Mouse (Mus musculus) thymus, postnatal 14 days (tissue): Measurements from ENCODE around the gene Large1.
"Not testable (repeated sequence)": the region's sequence is repeated elsewhere in the genome, so short reads cannot be mapped to it uniquely, and the experiment has no call there.

Experiments used
- DNase-seq: peaks from one replicate; pipeline ENCODE4 v3.0.0; 2021

Gene Large1

DNA sequence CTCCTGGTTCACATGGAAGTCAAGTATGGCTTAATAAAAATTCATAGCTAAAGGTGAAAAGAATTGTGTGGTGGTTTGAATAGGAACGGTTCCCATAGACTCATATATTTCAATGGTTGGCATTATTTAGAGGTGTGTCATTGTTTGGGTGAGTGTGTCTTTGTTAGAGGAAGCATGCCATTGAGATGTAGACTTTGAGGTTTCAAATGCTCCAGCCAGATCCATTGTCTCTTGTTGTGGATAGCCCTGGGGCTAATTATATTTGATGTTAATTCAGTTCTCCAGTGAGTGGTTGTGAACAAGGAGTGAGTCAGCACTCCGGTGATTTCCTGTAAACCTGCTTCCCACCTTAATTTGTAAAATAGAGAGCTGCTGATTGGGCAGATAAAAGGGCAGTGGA, 362.9 kb downstream of the Large1 start:
- no peak for DNase-seq

DNA sequence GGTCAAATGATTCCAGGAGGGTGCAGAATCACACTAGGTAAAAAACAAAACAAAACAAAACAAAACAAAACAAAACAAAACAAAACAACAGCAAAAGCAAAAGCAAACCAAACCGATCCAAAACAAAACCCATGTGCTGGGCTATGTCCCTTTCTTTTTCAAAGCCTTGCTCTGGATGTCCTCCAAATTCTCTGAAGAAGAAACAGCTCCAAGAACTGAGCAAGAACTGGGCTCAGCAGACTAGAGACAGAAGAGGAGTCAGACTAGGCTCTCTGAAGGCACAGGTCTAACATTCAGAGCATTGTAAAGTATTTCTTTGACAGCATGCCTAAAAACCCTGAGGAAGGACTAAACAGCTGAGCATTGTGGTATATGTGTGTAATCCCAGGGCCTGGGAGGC, 370.5 kb downstream of the Large1 start:
- DNase-seq: no peak

DNA sequence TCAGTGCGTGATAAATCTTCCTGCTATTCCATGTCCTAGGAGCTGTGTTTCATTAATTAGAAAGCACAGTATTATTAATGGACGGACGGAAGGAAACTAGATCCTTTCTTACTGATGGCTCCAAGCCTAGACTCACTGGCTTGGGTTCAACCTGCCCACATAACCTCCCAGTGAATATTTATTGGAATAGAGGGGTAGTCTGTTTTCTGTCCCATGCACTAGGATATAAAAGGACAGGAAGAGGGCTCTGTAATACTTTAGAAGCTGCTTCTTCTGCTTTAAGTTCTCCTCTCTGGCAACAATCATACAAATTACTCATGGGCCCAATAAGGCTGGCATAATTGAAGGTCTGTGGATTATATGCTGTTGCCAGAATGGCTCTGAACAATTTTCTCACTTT, 398.3 kb downstream of the Large1 start:
- no peak for DNase-seq

GRCm38 (mm10) chr8:72941393-72941792, 411.9 kb downstream of the Large1 start:
- not testable (repeated sequence) for DNase-seq

DNA sequence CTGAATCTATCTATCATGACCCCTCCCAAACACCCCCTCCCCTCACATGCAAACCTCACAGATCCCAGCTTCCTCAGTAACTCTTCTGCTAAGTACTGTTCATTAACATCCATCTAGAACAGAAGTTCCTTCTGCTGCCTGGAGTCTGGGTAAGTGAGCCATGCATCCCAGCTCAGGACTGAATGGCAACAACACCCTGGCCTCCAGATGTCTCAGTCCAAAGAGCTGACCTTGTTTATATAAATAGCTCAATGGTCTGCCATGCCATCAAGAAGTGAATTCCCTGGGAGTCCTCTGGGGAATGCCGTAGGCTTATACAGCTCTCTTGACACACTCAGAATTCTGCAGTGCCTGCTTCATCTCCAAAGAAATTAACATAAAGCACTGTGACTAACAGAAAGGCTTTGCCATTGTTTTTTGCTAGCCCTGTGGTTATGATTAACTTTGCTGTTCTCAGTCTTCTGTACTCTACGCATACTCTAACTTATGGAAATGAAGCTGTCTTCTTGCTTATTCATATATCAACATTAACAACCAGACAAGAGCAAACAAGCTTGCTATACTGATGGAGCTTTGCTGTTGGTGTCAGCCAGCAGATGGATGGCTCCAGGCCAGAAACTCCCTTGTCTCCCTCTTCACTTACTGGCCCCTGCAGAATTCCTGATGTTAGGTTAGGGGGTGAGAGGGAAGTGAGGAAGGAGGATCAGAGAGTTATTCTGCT, 434.0 kb downstream of the Large1 start:
- DNase-seq: no peak

GRCm38 (mm10) chr8:72905491-72905890, 447.8 kb downstream of the Large1 start:
- DNase-seq: no peak

GRCm38 (mm10) chr8:72901591-72901990, 451.7 kb downstream of the Large1 start:
- DNase-seq: no peak

DNA sequence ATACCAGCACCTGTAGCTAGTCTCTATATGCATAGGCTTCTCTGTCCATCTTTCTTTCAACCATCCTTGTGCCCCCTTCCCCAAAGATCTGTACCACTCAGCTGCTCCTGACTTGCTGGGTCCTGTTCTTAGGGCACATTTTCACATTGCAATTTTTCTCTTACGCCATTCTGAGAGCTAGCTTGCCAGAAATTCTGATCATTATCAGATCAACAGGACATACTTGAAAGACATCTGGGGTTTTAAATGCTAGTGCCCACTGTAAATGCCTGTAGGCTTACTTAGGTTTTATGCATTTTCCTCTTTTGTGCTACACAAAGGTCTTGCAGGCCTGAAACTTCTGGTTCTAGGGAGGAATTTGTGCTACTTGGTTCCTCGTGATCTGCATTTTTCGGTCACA, 454.0 kb downstream of the Large1 start:
- no peak for DNase-seq

DNA sequence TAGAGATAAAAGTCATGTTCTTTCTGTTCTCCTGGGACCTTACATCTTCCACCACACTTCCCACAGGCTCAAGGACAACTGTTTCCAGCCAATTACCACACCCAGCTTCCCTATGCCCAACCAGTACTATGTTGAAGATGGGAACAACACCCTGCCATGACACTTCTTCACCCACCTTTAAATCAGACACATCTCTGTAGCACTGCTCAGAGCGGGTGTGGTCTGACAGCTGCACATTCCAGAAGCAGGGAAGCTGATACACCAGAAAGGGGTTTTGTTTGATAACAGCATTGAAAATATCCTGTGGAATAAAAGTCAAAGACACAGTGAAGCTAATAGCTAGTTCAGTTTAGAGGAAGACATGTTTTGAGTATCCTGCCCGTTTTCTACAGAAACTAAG, 470.3 kb downstream of the Large1 start:
- DNase-seq: no peak

DNA sequence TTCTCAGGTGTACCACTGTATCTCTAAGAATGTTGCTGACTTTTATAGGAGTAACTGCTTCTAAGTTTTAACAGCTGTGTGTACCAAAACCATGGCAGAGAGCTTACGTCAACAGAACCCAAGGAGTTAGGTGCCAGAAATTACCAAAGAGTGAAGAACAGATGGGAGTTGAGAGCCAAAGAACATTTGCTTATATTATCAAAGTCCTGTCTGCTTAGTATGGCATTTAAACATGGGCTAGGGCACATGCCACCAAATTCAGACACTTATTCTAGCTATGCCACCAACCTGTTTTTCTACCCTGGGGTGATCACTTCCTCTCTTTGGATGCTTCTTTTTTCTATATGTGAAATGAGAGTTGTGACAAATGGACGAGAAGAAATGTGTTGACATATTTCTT, 479.9 kb downstream of the Large1 start:
- DNase-seq: no peak

- no peak for DNase-seq
Observed at GRCm38 (mm10) chr8:72846881-72847280, 506.5 kb downstream of the Large1 start.

DNA sequence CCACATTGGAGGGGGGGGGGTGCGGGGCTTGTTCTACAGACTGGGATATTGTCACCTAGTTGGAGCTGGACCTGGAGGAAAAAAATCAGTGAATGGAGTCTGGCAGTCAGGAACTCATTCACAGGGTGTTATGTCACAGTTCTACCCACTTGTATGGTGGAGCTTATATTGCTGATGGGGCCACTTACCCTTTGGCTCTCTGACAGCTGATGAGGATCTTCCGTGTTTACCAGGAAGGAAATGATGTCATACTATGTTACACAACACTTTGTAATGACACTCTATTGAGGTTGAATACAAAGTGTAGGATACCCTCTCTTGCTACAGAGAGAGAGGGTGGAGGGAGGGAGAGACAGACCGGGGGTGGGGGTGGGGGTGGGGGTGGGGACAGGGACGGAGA, 517.5 kb downstream of the Large1 start:
- DNase-seq: no peak

DNA sequence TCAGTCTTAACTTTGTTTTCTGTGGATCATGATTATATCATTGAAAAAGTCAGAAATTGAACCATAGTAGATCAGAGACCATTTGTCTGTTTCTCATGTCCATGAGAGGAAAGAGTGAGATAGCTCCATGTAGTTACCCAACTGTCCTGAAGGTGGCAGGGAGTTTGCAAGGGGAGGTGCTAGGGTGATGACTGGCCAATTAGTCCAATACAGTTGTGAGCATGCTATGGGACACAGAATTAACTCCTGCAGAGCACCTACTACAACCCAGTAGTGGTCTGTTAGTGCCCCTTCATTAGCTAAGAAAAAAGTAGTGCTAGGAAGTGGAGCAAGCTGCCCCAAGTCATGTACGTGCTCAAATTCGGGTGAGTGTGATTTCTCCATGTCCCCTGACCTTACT, 520.2 kb downstream of the Large1 start:
- DNase-seq: no peak

DNA sequence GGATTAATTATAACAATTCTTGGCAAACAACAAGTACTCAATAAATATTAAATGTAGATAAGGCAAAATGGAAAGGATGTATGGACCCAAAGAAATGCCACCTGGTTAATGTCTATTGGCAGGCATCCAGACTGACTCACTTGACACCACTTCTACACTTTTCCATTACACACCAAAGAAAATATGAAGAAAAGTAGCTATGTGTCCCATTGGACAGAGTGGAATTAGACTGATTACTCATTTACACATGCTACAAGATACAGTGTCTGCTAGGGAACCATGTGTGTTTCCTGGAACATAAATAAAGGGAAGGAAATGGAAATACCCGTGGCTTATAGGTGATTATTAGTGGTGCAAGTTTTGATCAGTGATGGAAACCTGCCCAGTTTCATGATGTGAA, 521.0 kb downstream of the Large1 start:
- no peak for DNase-seq

GRCm38 (mm10) chr8:72817655-72818349, 535.5 kb downstream of the Large1 start:
- DNase-seq: no peak

DNA sequence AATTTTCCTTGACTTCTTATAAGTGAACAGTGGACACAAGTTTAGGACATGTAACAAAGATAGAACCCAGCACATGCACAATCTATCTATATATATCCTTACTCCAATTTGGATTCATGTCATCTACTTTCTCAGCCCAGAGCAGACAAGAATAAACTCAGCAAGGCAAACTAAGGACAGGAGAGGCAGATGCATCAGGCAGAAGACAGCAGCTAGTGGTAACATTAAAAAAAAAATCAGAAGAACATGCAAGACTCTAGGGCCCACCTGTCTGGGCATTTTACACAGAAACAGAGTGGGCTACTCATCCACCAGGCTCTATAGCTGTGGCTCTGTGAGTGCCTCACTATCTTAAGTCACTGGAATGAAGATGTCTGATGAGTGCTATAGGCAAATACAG, 536.7 kb downstream of the Large1 start:
- DNase-seq: no peak

DNA sequence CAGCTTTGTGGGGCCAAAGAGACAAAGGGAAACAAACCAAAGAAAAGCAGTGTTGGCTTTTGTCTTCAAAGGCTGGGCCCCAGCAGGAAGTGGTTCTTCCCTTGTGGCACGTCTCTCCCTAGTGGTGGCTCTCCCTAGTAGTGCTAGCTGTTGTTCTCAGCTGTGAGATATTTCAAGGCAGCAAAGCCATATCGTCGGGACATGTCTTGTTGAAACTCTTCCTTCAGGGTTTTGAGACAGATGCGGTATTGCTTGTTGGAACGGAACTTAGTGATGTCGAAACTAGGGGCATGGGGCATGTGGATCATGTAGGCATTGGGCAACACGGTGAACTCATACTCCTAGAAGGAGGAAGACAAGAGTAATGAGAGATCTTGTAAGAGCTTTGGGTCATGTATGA, 537.7 kb downstream of the Large1 start:
- peak; percentile 26 for DNase-seq

GRCm38 (mm10) chr8:72812690-72813089, 540.6 kb downstream of the Large1 start:
- no peak for DNase-seq

DNA sequence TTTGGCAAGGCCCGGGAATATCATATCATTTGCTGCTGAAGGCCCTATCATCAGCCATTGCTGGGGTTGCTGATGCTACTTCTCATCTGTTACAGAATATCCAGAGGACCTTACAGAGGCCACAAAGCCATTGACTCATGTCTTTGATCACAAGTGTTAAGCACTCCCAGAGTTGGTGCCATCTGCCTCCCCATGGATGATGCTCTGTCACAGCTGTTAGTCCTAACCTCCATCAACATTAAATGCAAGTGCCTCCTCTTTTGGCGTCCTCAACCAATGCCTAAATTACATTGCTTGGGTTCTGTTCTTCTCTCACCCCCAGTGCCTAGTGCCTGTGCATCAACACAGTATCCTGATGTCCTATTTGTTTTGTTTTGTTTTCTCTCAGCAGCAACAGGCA, 551.8 kb downstream of the Large1 start:
- DNase-seq: no peak

DNA sequence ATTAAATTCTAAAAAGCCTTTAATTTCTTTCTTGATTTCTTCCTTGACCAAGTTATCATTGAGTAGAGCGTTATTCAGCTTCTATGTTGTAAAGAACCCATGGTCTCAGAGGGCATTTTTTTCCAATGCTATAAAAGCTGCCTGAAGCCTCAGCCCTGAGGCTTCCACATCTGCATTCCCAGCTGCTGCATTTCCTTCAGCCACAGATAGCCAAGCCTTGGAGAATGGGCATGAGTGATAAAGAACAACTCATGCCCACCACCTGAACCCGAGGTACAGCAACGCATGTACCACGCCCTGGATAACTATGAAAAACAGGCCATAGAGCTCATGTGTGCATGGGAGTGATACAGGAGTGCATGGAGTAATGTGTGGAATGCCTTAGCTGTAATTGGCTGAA, 572.7 kb downstream of the Large1 start:
- DNase-seq: no peak

DNA sequence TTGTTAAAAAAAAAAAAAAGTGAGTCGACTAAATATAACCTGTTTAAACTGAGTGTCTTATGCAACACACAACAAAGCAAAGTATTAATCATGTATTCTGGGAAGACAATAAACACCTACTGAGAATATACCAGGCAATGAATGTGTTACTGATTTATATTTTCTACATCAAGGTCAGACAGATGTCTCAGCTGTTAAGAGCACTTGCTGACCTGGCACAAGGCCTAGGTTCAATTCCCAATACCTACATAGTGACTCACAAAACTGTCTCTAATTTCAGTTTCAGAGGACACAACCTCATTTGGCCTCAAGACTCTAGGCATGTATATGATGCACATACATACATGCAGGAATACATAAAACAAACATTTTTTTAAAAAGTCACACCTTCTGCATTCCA, 575.5 kb downstream of the Large1 start:
- DNase-seq: no peak

DNA sequence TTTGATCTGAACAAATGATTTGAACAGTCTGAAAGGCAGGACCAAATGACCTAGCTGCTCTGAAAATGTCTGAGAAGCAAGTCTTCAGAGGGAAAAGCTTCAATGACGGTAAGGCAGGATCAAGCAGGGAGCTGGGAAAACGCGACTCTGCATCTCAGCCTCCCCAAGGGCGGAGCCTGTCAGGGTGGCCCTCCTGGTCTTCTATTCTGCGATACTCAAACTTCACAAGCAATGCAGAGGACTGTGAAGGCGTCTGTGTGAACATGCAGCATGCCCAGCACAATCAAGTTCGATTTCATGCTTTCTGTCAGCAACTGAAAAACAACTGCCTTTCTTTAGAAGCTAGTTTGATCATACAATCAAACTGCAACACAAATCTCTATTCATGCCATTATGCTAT, 586.6 kb downstream of the Large1 start:
- DNase-seq: no peak

DNA sequence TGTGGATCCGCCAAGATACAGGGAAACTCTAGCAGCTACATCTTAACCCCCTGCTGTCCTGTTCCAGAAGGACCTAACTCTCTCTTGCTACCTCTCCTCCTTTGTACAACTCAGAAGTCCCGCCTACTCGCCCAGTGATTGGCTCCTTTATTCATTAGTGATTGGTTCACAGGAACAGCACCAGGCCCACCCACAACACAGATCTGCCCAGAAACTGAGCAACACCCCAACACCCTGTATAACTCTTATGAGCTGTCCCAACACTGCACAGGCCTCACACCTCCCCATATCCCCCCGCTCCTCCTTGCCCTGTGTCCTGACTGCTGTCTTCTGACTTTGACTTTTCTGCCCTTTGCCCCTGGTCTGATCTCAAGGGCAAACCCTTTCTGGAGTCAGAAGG, 587.6 kb downstream of the Large1 start:
- DNase-seq: peak; percentile 34
